Mouse (Mus musculus) ES-Bruce4 (cell line): Measurements from ENCODE around the gene Cage1. TPM values are rescaled to one million over a fixed set of nuclear protein-coding genes. Genes with fewer than 3 reads are reported as not detected.

Experiments
- H3K27ac ChIP-seq: 2 replicates; pipeline ENCODE4 v1.5.1; 2012; ENCODE audit warnings: low read length, inconsistent platforms; ENCODE audit not compliant: insufficient read depth
- H3K27me3 ChIP-seq: 2 replicates; pipeline ENCODE4 v1.6.1; 2012; ENCODE audit warnings: mild to moderate bottlenecking, low read length, inconsistent platforms; ENCODE audit not compliant: control insufficient read depth, poor library complexity, insufficient read depth, severe bottlenecking
- H3K36me3 ChIP-seq: 2 replicates; pipeline ENCODE4 v1.6.1; 2012; ENCODE audit warnings: inconsistent platforms, mild to moderate bottlenecking, low read length, moderate library complexity; ENCODE audit not compliant: control insufficient read depth, poor library complexity, insufficient read depth, severe bottlenecking
- H3K4me1 ChIP-seq: one replicate; pipeline ENCODE4 v1.8.1; 2011; ENCODE audit warnings: low read length; ENCODE audit not compliant: control insufficient read depth, insufficient read depth
- H3K4me3 ChIP-seq: 2 replicates; pipeline ENCODE4 v1.5.1; 2011; ENCODE audit warnings: low read depth, mild to moderate bottlenecking, low read length
- H3K9ac ChIP-seq: 2 replicates; pipeline ENCODE4 v1.6.1; 2012; ENCODE audit warnings: low read depth, mild to moderate bottlenecking, inconsistent platforms; ENCODE audit not compliant: poor library complexity, severe bottlenecking
- H3K9me3 ChIP-seq: replicated peaks from 2 replicates; pipeline ENCODE4 v1.6.1; 2012; ENCODE audit warnings: mild to moderate bottlenecking, low read length, inconsistent platforms; ENCODE audit not compliant: control insufficient read depth, poor library complexity, insufficient read depth, severe bottlenecking
- CTCF ChIP-seq: IDR thresholded peaks from one replicate; pipeline ENCODE4 v1.8.1; 2011; ENCODE audit warnings: low read depth, low read length
- EP300 ChIP-seq: IDR thresholded peaks from 2 replicates; pipeline ENCODE4 v1.6.1; 2011; ENCODE audit warnings: low read depth, low read length; ENCODE audit not compliant: insufficient read depth
- POLR2A ChIP-seq: IDR thresholded peaks from one replicate; pipeline ENCODE4 v1.8.1; 2011; ENCODE audit warnings: low read length; ENCODE audit not compliant: insufficient read depth
- polyA plus RNA-seq: library from polyadenylated mRNA; stranded (reverse); fragments of >200 nt; gene quantifications from 2 replicates; pipeline ENCODE4 v1.2.4, GENCODE M21; 2011; ENCODE audit warnings: low read depth; ENCODE audit not compliant: missing spikeins, insufficient read depth, insufficient read length

The Cage1 gene
- polyA plus RNA-seq, 1 experiment = 0.97 TPM

- H3K9me3 ChIP-seq = no peaks in the 10 kb centered on the region
- no peaks in the 10 kb centered on the region for H3K36me3 ChIP-seq
- H3K27me3 ChIP-seq = no peaks in the 10 kb centered on the region
- no peak overlapping the region for H3K27ac ChIP-seq
- no peak overlapping the region for H3K4me3 ChIP-seq
- TF ChIP-seq CTCF = no peak
- TF ChIP-seq EP300 = no peak
- no peak for TF ChIP-seq POLR2A
- peaks cover 6% of the 10 kb centered on the region for H3K4me1 ChIP-seq
- H3K9ac ChIP-seq = no peak overlapping the region
Observed at GRCm38 (mm10) chr13:37970887-37971530, 65.9 kb downstream of the Cage1 start.

- Histone ChIP-seq H3K4me3 (no peak overlapping the region), H3K27ac (no peak overlapping the region), H3K27me3 (no peaks in the 10 kb centered on the region), H3K9ac (no peak overlapping the region), H3K36me3 (no peaks in the 10 kb centered on the region), H3K4me1 (peaks cover 7% of the 10 kb centered on the region), H3K9me3 (no peaks in the 10 kb centered on the region)
- TF ChIP-seq POLR2A (no peak), CTCF (no peak)
Observed at GRCm38 (mm10) chr13:37969988-37970387, 66.9 kb downstream of the Cage1 start.

GRCm38 (mm10) chr13:37969337-37969736 is 67.5 kb downstream of the Cage1 start:
- H3K27ac ChIP-seq = no peak overlapping the region
- TF ChIP-seq CTCF (peak; percentile 93), EP300 (no peak)

GRCm38 (mm10) chr13:37967565-37967964 is 69.3 kb downstream of the Cage1 start:
- Histone ChIP-seq H3K9me3 (no peaks in the 10 kb centered on the region), H3K27me3 (no peaks in the 10 kb centered on the region), H3K4me3 (peak overlapping the region; percentile 49), H3K27ac (no peak overlapping the region), H3K36me3 (no peaks in the 10 kb centered on the region), H3K9ac (peak overlapping the region; percentile 52), H3K4me1 (peaks cover 7% of the 10 kb centered on the region)
- TF ChIP-seq CTCF (no peak), POLR2A (no peak), EP300 (no peak)

More at GRCm38 (mm10) chr13:37969337-37969736, 67.5 kb downstream of the Cage1 start:
- Histone ChIP-seq H3K4me1 (peaks cover 7% of the 10 kb centered on the region), H3K4me3 (no peak overlapping the region), H3K9ac (no peak overlapping the region), H3K27me3 (no peaks in the 10 kb centered on the region), H3K36me3 (no peaks in the 10 kb centered on the region), H3K9me3 (no peaks in the 10 kb centered on the region)

- H3K4me3 ChIP-seq = peak overlapping the region; percentile 49
Observed at GRCm38 (mm10) chr13:37967052-37967437, 69.8 kb downstream of the Cage1 start.

GRCm38 (mm10) chr13:37966256-37967051 is 70.4 kb downstream of the Cage1 start:
- no peaks in the 10 kb centered on the region for H3K36me3 ChIP-seq
- H3K9ac ChIP-seq = peak overlapping the region; percentile 52
- TF ChIP-seq POLR2A (no peak), CTCF (no peak), EP300 (no peak)
- H3K27ac ChIP-seq = peak overlapping the region; percentile 78; the same call in 1 of the 2 replicates
- no peak overlapping the region for H3K4me3 ChIP-seq
- peaks cover 7% of the 10 kb centered on the region for H3K4me1 ChIP-seq
- H3K9me3 ChIP-seq = no peaks in the 10 kb centered on the region
- no peaks in the 10 kb centered on the region for H3K27me3 ChIP-seq

More at GRCm38 (mm10) chr13:37967052-37967437, 69.8 kb downstream of the Cage1 start:
- H3K4me1 ChIP-seq = peaks cover 7% of the 10 kb centered on the region
- peak overlapping the region; percentile 52 for H3K9ac ChIP-seq
- TF ChIP-seq CTCF (no peak), EP300 (no peak), POLR2A (no peak)
- no peaks in the 10 kb centered on the region for H3K36me3 ChIP-seq
- H3K9me3 ChIP-seq = no peaks in the 10 kb centered on the region
- H3K27me3 ChIP-seq = no peaks in the 10 kb centered on the region
- no peak overlapping the region for H3K27ac ChIP-seq
